Mouse (Mus musculus) C2C12 (cell line): ENCODE measurements around the gene Ank.

Experiments used
- CTCF ChIP-seq: IDR thresholded peaks from one replicate; pipeline ENCODE4 v1.5.1; 2011; ENCODE audit not compliant: control insufficient read depth, insufficient read depth, insufficient read length
- MAX ChIP-seq: IDR thresholded peaks from one replicate; pipeline ENCODE4 v1.6.1; 2011; ENCODE audit warnings: mild to moderate bottlenecking, control low read depth

DNA sequence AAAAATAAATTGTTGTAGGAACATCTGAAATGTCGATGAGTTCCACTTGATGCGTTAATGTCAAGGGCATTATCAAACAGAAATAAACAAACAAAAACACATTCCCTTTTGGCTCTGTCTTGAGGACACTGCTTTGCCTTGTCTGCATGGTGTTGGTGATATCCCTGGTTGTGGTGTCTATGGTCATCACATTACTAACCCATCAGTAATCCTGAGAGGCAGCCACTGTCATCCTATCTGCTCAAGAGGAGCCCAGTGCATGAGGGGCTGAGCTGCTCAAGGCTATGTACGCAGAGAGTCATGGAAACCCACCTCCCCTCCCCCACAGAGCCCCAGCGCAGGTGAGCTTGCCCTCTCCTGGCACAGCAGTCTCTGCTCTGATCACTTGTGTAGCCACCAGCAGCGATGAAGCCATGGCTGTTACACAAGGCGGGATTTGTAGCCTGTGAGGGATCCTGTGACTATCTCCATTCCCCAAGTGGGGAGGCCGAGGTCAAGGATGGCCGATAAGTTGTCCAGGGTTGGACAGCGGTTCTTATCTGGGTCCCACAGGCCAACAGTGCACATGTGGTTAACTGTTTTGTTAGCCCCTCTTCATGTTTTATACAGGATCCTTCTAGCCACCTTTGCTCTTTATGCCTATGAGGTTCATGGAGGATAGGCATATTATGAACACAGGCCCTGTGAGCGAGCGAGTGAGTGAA is 30.3 kb downstream of the Ank start:
- TF ChIP-seq CTCF = no peak
- TF ChIP-seq MAX = no peak
